Mouse (Mus musculus) kidney, adult 18-20 months (tissue): Measurements from ENCODE around the gene Hspd1.
"Not testable (repeated sequence)": the region's sequence is repeated elsewhere in the genome, so short reads cannot be mapped to it uniquely, and the experiment has no call there.

Experiments used
- DNase-seq: peaks from one replicate; pipeline ENCODE4 v3.0.0; 2021

The Hspd1 gene

GRCm38 (mm10) chr1:55086868-55087400 is 1.1 kb downstream of the Hspd1 start:
- DNase-seq: peak; percentile 70

GRCm38 (mm10) chr1:55085781-55086366 is 2.2 kb downstream of the Hspd1 start:
- DNase-seq: no peak

GRCm38 (mm10) chr1:55082106-55082505 is 5.9 kb downstream of the Hspd1 start:
- DNase-seq: no peak

GRCm38 (mm10) chr1:55079677-55080076 is 8.4 kb downstream of the Hspd1 start:
- no peak for DNase-seq

GRCm38 (mm10) chr1:55076849-55077516 is 11.1 kb downstream of the Hspd1 start:
- no peak for DNase-seq

GRCm38 (mm10) chr1:55076395-55076743 is 11.7 kb downstream of the Hspd1 start:
- no peak for DNase-seq

GRCm38 (mm10) chr1:55075652-55076394 is 12.2 kb downstream of the Hspd1 start:
- DNase-seq: no peak

GRCm38 (mm10) chr1:55074757-55075156 is 13.3 kb downstream of the Hspd1 start:
- DNase-seq: no peak

GRCm38 (mm10) chr1:55072328-55072727 is 15.7 kb downstream of the Hspd1 start:
- DNase-seq: not testable (repeated sequence)

GRCm38 (mm10) chr1:55061772-55062171 is 26.3 kb downstream of the Hspd1 start:
- no peak for DNase-seq

- no peak for DNase-seq
Observed at GRCm38 (mm10) chr1:55061099-55061498, 26.9 kb downstream of the Hspd1 start.

GRCm38 (mm10) chr1:55058383-55058782 is 29.7 kb downstream of the Hspd1 start:
- not testable (repeated sequence) for DNase-seq

- no peak for DNase-seq
Observed at GRCm38 (mm10) chr1:55055322-55056115, 32.5 kb downstream of the Hspd1 start.

- DNase-seq: no peak
Observed at GRCm38 (mm10) chr1:55053596-55053995, 34.4 kb downstream of the Hspd1 start.

GRCm38 (mm10) chr1:55053005-55053404 is 35.0 kb downstream of the Hspd1 start:
- DNase-seq: no peak

- DNase-seq: peak; percentile 100
Observed at GRCm38 (mm10) chr1:55052355-55052953, 35.6 kb downstream of the Hspd1 start, which contains the start of gene Coq10b. Gene Coq10b (plus strand): TSS chr1:55052770.

- no peak for DNase-seq
Observed at GRCm38 (mm10) chr1:55051671-55052070, 36.4 kb downstream of the Hspd1 start.

- no peak for DNase-seq
Observed at GRCm38 (mm10) chr1:55048841-55049587, 39.0 kb downstream of the Hspd1 start.

GRCm38 (mm10) chr1:55043164-55043563 is 44.9 kb downstream of the Hspd1 start:
- DNase-seq: no peak

GRCm38 (mm10) chr1:55042246-55042645 is 45.8 kb downstream of the Hspd1 start:
- no peak for DNase-seq

- no peak for DNase-seq
Observed at GRCm38 (mm10) chr1:55041691-55042090, 46.4 kb downstream of the Hspd1 start.

- no peak for DNase-seq
Observed at GRCm38 (mm10) chr1:55039944-55040343, 48.1 kb downstream of the Hspd1 start.
